Mouse (Mus musculus) liver, embryonic 15.5 days (tissue): ENCODE data around the gene Tmem110. TPM values are rescaled to one million over a fixed set of nuclear protein-coding genes. Genes with fewer than 3 reads are reported as not detected.
A peak's percentile ranks its signal among the peaks of the same experiment; 100 is the strongest.

Experiments
- ATAC-seq: fragments of 200-750 bp; cut with Nextera tagmentation; 2 replicates; pipeline ENCODE4 v1.8.0; 2017; ENCODE audit warnings: moderate number of reproducible peaks, mild to moderate bottlenecking, moderate library complexity; ENCODE audit not compliant: insufficient read depth
- H3K27ac ChIP-seq: fragments of 300-500 bp; sonication (generic); replicated peaks from 2 replicates; pipeline ENCODE4 v1.5.1; 2015; ENCODE audit warnings: mild to moderate bottlenecking, inconsistent platforms
- H3K27me3 ChIP-seq: fragments of 300-500 bp; sonication (generic); 2 replicates; pipeline ENCODE4 v1.6.1; 2015; ENCODE audit warnings: mild to moderate bottlenecking, inconsistent platforms
- H3K36me3 ChIP-seq: fragments of 300-500 bp; sonication (generic); replicated peaks from 2 replicates; pipeline ENCODE4 v1.6.1; 2015; ENCODE audit warnings: moderate library complexity, mild to moderate bottlenecking, inconsistent platforms
- H3K4me1 ChIP-seq: fragments of 300-500 bp; sonication (generic); replicated peaks from 2 replicates; pipeline ENCODE4 v1.6.1; 2015; ENCODE audit warnings: inconsistent platforms
- H3K4me2 ChIP-seq: fragments of 300-500 bp; sonication (generic); 2 replicates; pipeline ENCODE4 v1.6.1; 2015; ENCODE audit warnings: moderate library complexity, mild to moderate bottlenecking, inconsistent platforms
- H3K4me3 ChIP-seq: fragments of 300-500 bp; sonication (generic); replicated peaks from 2 replicates; pipeline ENCODE4 v1.5.1; 2015; ENCODE audit warnings: mild to moderate bottlenecking, inconsistent platforms
- H3K9ac ChIP-seq: fragments of 300-500 bp; sonication (generic); 2 replicates; pipeline ENCODE4 v1.6.1; 2015; ENCODE audit warnings: moderate library complexity, mild to moderate bottlenecking, inconsistent platforms
- H3K9me3 ChIP-seq: fragments of 300-500 bp; sonication (generic); replicated peaks from 2 replicates; pipeline ENCODE4 v1.6.1; 2016; ENCODE audit warnings: inconsistent platforms
- WGBS: fragments of 180-500 bp; shearing (Covaris S2); methylation state at CpG from one replicate; pipeline ENCODE4 v1.1.7; 2015; ENCODE audit warnings: mixed read lengths; ENCODE audit not compliant: insufficient replicate concordance; 5-methylcytosine and 5-hydroxymethylcytosine counted together
- polyA plus RNA-seq: library from polyadenylated mRNA; unstranded; fragments of >200 nt; fragmentation: Nextera tagmentation; extraction: Ambion mirVana; gene quantifications from 2 replicates; pipeline ENCODE4 v1.2.1, GENCODE M21; 2015

The Tmem110 gene
- polyA plus RNA-seq, 1 experiment from 2014 or later = 8.8 TPM

DNA sequence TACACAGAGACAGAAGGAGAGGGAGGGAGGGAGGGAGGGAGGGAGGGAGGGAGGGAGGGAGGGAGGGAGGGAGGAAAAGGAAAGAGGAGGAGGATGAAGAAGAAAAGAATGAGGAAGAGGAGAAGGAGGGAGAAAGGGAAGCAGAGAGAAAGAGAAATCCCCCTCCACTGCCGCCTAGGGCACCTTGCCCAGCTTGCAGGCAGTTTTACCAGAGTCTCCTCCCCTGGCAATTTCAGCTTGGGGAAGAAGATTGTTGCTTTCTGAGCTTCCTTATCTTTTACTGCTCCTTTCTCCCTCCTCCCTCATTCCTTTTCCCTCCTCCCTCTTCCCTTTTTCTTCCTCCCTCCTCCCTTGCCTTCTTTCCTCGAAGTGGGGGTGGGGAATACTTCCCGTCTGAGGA, 77.6 kb downstream of the Tmem110 start:
- H3K36me3 ChIP-seq = no peaks in the 10 kb centered on the region
- no peak overlapping the region for H3K4me3 ChIP-seq
- H3K9me3 ChIP-seq = no peaks in the 10 kb centered on the region
- H3K4me2 ChIP-seq = no peak overlapping the region
- 0 out of 2 replicates have a peak, but pooled peaks cover under 1% of the 10 kb centered on the region for H3K4me1 ChIP-seq
- 37% methylated on average over 3 of the region's 3 CpGs for WGBS
- no peak for ATAC-seq
- no peak overlapping the region for H3K27ac ChIP-seq
- no peak overlapping the region for H3K9ac ChIP-seq
- H3K27me3 ChIP-seq = no peaks in the 10 kb centered on the region

- 0 out of 2 replicates have a peak, but pooled peaks cover 5% of the 10 kb centered on the region for H3K4me1 ChIP-seq
- H3K4me3 ChIP-seq = no peak overlapping the region
- WGBS = 62% methylated on average over 8 of the region's 8 CpGs
- H3K9ac ChIP-seq = no peak overlapping the region
- H3K36me3 ChIP-seq = 0 out of 2 replicates have a peak, but pooled peaks cover 4% of the 10 kb centered on the region
- no peaks in the 10 kb centered on the region for H3K27me3 ChIP-seq
- no peaks in the 10 kb centered on the region for H3K9me3 ChIP-seq
- H3K27ac ChIP-seq = no peak overlapping the region
- no peak overlapping the region for H3K4me2 ChIP-seq
- no peak for ATAC-seq
These were observed 78.9 kb downstream of the Tmem110 start for GRCm38 (mm10) chr14:30904307-30904706.

DNA sequence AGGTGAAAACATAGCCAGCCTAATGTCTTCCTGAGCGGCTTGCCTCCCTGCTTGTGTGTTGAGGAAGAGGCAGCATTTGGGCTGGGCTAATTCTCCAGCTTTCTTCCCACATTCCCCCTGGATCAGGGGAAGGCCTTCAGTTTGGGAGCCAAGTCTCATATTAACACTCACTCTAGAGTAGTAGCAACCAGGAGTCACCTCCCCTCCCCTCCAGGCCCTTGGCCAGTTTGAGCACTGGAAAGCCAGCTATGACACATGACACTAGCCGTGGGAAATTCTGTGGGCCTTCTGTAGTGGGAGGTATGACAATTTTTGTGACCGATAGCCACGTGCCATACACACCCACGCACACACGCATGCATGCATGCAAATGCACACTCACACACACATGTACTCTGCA, 80.6 kb downstream of the Tmem110 start:
- ATAC-seq = no peak
- no peak overlapping the region for H3K27ac ChIP-seq
- 65% methylated on average over 6 of the region's 6 CpGs for WGBS
- H3K4me3 ChIP-seq = no peak overlapping the region
- 0 out of 2 replicates have a peak, but pooled peaks cover 5% of the 10 kb centered on the region for H3K36me3 ChIP-seq
- no peak overlapping the region for H3K4me2 ChIP-seq
- no peak overlapping the region for H3K9ac ChIP-seq
- H3K9me3 ChIP-seq = no peaks in the 10 kb centered on the region
- H3K4me1 ChIP-seq = 0 out of 2 replicates have a peak, but pooled peaks cover 5% of the 10 kb centered on the region
- no peaks in the 10 kb centered on the region for H3K27me3 ChIP-seq

GRCm38 (mm10) chr14:30907814-30908265, 82.5 kb downstream of the Tmem110 start:
- Histone ChIP-seq H3K4me3 (no peak overlapping the region), H3K27me3 (no peaks in the 10 kb centered on the region), H3K4me2 (no peak overlapping the region), H3K36me3 (0 out of 2 replicates have a peak, but pooled peaks cover 8% of the 10 kb centered on the region), H3K9ac (no peak overlapping the region), H3K27ac (peak overlapping the region; percentile 24; the same call in 1 of the 2 replicates), H3K9me3 (no peaks in the 10 kb centered on the region), H3K4me1 (0 out of 2 replicates have a peak, but pooled peaks cover 5% of the 10 kb centered on the region)
- peak; percentile 75 for ATAC-seq
- 44% methylated on average over 3 of the region's 3 CpGs for WGBS

- Histone ChIP-seq H3K27me3 (no peaks in the 10 kb centered on the region), H3K9me3 (no peaks in the 10 kb centered on the region), H3K4me2 (no peak overlapping the region), H3K4me3 (no peak overlapping the region), H3K36me3 (0 out of 2 replicates have a peak, but pooled peaks cover 8% of the 10 kb centered on the region), H3K4me1 (0 out of 2 replicates have a peak, but pooled peaks cover 5% of the 10 kb centered on the region), H3K27ac (no peak overlapping the region), H3K9ac (no peak overlapping the region)
- no peak for ATAC-seq
- 69% methylated on average over 8 of the region's 8 CpGs for WGBS
These were observed 85.8 kb downstream of the Tmem110 start for GRCm38 (mm10) chr14:30911141-30911540.

GRCm38 (mm10) chr14:30912641-30913040, 87.3 kb downstream of the Tmem110 start:
- 64% methylated on average over 8 of the region's 8 CpGs for WGBS
- H3K36me3 ChIP-seq = 0 out of 2 replicates have a peak, but pooled peaks cover 12% of the 10 kb centered on the region
- no peak for ATAC-seq
- H3K4me1 ChIP-seq = 0 out of 2 replicates have a peak, but pooled peaks cover 5% of the 10 kb centered on the region
- no peak overlapping the region for H3K27ac ChIP-seq
- no peaks in the 10 kb centered on the region for H3K27me3 ChIP-seq
- H3K4me3 ChIP-seq = no peak overlapping the region
- no peak overlapping the region for H3K9ac ChIP-seq
- no peak overlapping the region for H3K4me2 ChIP-seq
- no peaks in the 10 kb centered on the region for H3K9me3 ChIP-seq

GRCm38 (mm10) chr14:30913404-30913803, 88.0 kb downstream of the Tmem110 start:
- H3K36me3 ChIP-seq = 0 out of 2 replicates have a peak, but pooled peaks cover 12% of the 10 kb centered on the region
- H3K4me1 ChIP-seq = 0 out of 2 replicates have a peak, but pooled peaks cover 1% of the 10 kb centered on the region
- no peaks in the 10 kb centered on the region for H3K9me3 ChIP-seq
- H3K9ac ChIP-seq = no peak overlapping the region
- no peak overlapping the region for H3K4me3 ChIP-seq
- no peak overlapping the region for H3K4me2 ChIP-seq
- no peaks in the 10 kb centered on the region for H3K27me3 ChIP-seq
- H3K27ac ChIP-seq = no peak overlapping the region
- 65% methylated on average over 5 of the region's 5 CpGs for WGBS
- no peak for ATAC-seq

DNA sequence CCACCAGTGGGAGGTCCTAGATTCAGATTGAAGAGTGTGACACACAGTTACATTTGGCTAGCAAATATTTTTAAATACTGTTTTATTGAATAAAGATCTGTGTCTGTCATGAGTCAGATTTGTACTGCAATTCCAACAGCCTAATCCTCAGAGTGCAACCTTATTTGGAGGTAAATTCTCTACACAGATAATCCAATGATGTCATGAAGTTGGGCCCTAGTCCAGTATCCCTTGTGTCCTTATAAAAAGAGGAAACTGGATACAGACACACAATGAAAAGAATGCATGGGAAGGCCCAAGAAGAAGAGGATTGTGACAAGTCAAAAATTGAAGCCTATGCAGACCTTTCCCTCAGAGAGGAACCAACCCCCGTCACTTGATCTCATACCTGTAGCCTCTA, 91.1 kb downstream of the Tmem110 start:
- Histone ChIP-seq H3K4me3 (no peak overlapping the region), H3K27ac (no peak overlapping the region), H3K4me2 (no peak overlapping the region), H3K36me3 (0 out of 2 replicates have a peak, but pooled peaks cover 7% of the 10 kb centered on the region), H3K9ac (no peak overlapping the region), H3K4me1 (peaks cover 7% of the 10 kb centered on the region), H3K9me3 (no peaks in the 10 kb centered on the region), H3K27me3 (no peaks in the 10 kb centered on the region)
- no peak for ATAC-seq
- WGBS = 64% methylated on average over 1 of the region's 1 CpGs

- no peaks in the 10 kb centered on the region for H3K27me3 ChIP-seq
- 47% methylated on average over 8 of the region's 8 CpGs for WGBS
- H3K27ac ChIP-seq = peak overlapping the region; percentile 67; the same call in 1 of the 2 replicates
- no peak overlapping the region for H3K9ac ChIP-seq
- H3K9me3 ChIP-seq = no peaks in the 10 kb centered on the region
- H3K36me3 ChIP-seq = no peaks in the 10 kb centered on the region
- H3K4me1 ChIP-seq = peaks cover 19% of the 10 kb centered on the region
- peak overlapping the region; percentile 45 for H3K4me2 ChIP-seq
- 0 out of 2 replicates have a peak, but pooled peaks have one; percentile 6 for ATAC-seq
- peak overlapping the region; percentile 38 for H3K4me3 ChIP-seq
These were observed 96.8 kb downstream of the Tmem110 start for GRCm38 (mm10) chr14:30922053-30922670.

DNA sequence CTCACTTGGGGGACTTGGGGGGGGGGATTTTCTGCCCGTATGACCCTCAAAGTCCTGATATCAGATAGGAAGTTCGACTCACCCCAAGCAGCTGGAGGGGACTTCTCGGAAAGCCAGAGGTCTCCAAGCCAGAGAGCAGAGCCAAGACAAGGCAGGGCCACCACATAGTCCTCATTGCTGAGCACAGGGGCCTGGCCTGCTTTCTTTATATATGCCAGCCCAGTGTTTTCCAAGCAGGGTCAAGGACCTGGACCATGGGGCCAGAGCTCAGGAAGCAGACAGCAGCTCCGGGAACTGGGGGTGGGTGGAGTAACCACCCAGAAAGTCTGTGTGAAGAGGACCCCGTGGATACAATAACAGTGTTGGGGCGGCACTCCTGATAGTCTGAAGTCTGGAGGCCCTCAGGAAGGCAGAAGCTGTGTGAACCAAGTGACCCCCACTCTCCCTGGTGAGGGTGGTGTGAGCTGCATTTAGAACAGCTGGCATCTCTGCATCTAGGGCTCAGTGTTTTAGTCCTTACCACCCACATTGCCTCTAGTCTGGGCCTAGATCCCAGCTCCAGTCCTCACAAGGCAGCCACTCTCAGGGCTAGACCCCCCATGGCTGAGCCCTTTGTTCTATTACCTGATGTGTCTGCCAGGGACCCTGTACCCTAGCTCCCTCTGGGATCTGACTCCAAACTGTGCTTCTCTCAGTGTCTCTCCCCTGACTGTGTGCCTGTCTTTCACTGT, 98.2 kb downstream of the Tmem110 start, which contains the start of gene Itih3:
Gene Itih3, minus strand, starts transcription at position 386 of the 731 bp plus-strand sequence.
- Histone ChIP-seq H3K36me3 (no peaks in the 10 kb centered on the region), H3K4me3 (peak within 1 kb of the TSS; percentile 38), H3K27ac (peak within 1 kb of the TSS; percentile 72), H3K4me1 (peaks cover 19% of the 10 kb centered on the region), H3K27me3 (no peaks in the 10 kb centered on the region), H3K9ac (peak within 1 kb of the TSS; percentile 16; the same call in 1 of the 2 replicates), H3K9me3 (no peaks in the 10 kb centered on the region), H3K4me2 (peak within 1 kb of the TSS; percentile 45)
- peak; percentile 77 for ATAC-seq
- 40% methylated on average over 6 of the region's 6 CpGs for WGBS

GRCm38 (mm10) chr14:30925492-30925891, 100.1 kb downstream of the Tmem110 start:
- Histone ChIP-seq H3K36me3 (no peaks in the 10 kb centered on the region), H3K4me1 (peaks cover 18% of the 10 kb centered on the region), H3K4me2 (no peak overlapping the region), H3K4me3 (no peak overlapping the region), H3K27ac (no peak overlapping the region), H3K9ac (no peak overlapping the region), H3K9me3 (no peaks in the 10 kb centered on the region), H3K27me3 (no peaks in the 10 kb centered on the region)
- no peak for ATAC-seq
- 73% methylated on average over 3 of the region's 3 CpGs for WGBS
